Mouse (Mus musculus) CD4-positive naive resting alpha-beta T cell, adult 57 days (primary cell): ENCODE results near the gene Lmntd2. TPM values are rescaled to one million over a fixed set of nuclear protein-coding genes. Genes with fewer than 3 reads are reported as not detected.

Experiments used
- total RNA-seq: library from RNA; stranded (reverse); gene quantifications from one replicate; pipeline ENCODE4 v1.2.4, GENCODE M21; 2023

The Lmntd2 gene
- 3.3 TPM for total RNA-seq

DNA sequence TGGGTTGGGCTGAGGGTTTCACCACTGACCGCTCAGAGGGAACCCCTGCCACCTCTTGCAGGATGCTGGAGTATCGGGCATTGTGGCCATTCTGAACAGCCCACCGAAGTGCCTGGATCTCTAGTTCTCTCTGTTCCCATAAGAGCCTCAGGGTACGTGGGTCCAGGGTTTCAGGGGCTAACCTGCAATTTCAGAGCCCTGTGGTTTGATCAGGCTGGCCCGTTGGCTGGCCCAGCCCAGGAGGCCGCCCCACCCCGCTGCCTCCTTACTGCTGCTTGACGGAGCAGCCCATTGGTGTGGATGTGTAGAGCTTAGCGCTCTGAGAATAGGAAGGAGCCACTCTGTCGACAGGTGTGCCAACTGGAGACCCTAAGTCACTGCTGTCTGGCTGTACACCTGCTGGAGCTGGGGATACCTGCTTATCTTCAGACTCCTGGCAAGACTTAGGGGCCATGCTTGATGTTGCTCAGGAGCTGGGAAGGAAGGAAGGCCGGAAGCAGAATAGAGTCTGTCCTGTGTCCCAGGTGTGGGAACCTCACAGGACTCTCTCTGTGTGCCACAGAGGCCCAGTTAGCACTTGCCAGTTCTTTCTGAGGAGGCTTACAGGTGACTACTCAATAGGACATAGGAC is at the start of gene Lmntd2:
Lmntd2 (minus strand) TSS at position 476 of the 631 bp plus-strand sequence.

GRCm38 (mm10) chr7:141228279-141229067 is 14.6 kb upstream of the Lmntd2 start, which contains the start of gene Phrf1:
Gene Phrf1 (plus strand): TSS chr7:141228784.

GRCm38 (mm10) chr7:141215101-141215879 is 1.4 kb upstream of the Lmntd2 start, which contains the start of gene Rassf7:
Gene Rassf7 (plus strand): TSS chr7:141215860.

GRCm38 (mm10) chr7:141193948-141194347 is 19.9 kb downstream of the Lmntd2 start, which contains the start of the genes Hras and Lrrc56:
Gene Hras (minus strand): TSS chr7:141194005.
Gene Lrrc56 (plus strand): TSS chr7:141194157.

GRCm38 (mm10) chr7:141172116-141173006 is 41.5 kb downstream of the Lmntd2 start, which contains the start of gene Rnh1:
Gene Rnh1 (minus strand): TSS chr7:141172857.

Other genes starting within 250 kb of the Lmntd2 start
- gene Ifitm1, start 246.9 kb downstream of the Lmntd2 start, total RNA-seq: 5.5 TPM
- 12.2 TPM for gene Ifitm3, start 203.3 kb downstream of the Lmntd2 start, total RNA-seq
- 1.9 TPM for gene Ifitm6, start 196.2 kb downstream of the Lmntd2 start, total RNA-seq
- not detected for gene Gm17387, start 184.9 kb downstream of the Lmntd2 start, total RNA-seq
- 1.3 TPM for gene B4galnt4, start 153.0 kb downstream of the Lmntd2 start, total RNA-seq
- 39.7 TPM for gene Pkp3, start 135.9 kb downstream of the Lmntd2 start, total RNA-seq
- 76.9 TPM for gene Sigirr, start 113.5 kb downstream of the Lmntd2 start, total RNA-seq
- 0.30 TPM for gene Ano9, start 96.3 kb downstream of the Lmntd2 start, total RNA-seq
- 12.8 TPM for gene Ptdss2, start 91.7 kb downstream of the Lmntd2 start, total RNA-seq
- 43.4 TPM for gene Rnh1, start 41.2 kb downstream of the Lmntd2 start, total RNA-seq
- gene Hras, start 20.1 kb downstream of the Lmntd2 start, total RNA-seq: 31.0 TPM
- 4.7 TPM for gene Lrrc56, start 19.9 kb downstream of the Lmntd2 start, total RNA-seq
- gene Rassf7, start 1.8 kb upstream of the Lmntd2 start, total RNA-seq: 10.2 TPM
- 165 TPM for gene Phrf1, start 14.7 kb upstream of the Lmntd2 start, total RNA-seq
- 47.4 TPM for gene Irf7, start 52.4 kb upstream of the Lmntd2 start, total RNA-seq
- gene Cdhr5, start 62.7 kb upstream of the Lmntd2 start, total RNA-seq: not detected
- gene Sct, start 65.1 kb upstream of the Lmntd2 start, total RNA-seq: not detected
- not detected for gene Drd4, start 77.9 kb upstream of the Lmntd2 start, total RNA-seq
- 68.8 TPM for gene Deaf1, start 113.6 kb upstream of the Lmntd2 start, total RNA-seq
- gene Tmem80, start 113.7 kb upstream of the Lmntd2 start, total RNA-seq: 24.8 TPM
- gene Eps8l2, start 124.8 kb upstream of the Lmntd2 start, total RNA-seq: 0.65 TPM
- gene Taldo1, start 178.1 kb upstream of the Lmntd2 start, total RNA-seq: 98.5 TPM
- gene Gatd1, start 200.1 kb upstream of the Lmntd2 start, total RNA-seq: 37.5 TPM
- not detected for gene Cend1, start 215.4 kb upstream of the Lmntd2 start, total RNA-seq
- 49.9 TPM for gene Slc25a22, start 223.8 kb upstream of the Lmntd2 start, total RNA-seq
- gene Pidd1, start 229.9 kb upstream of the Lmntd2 start, total RNA-seq: 2.7 TPM
- gene Rplp2, start 233.3 kb upstream of the Lmntd2 start, total RNA-seq: 3,316 TPM
- gene Pnpla2, start 241.1 kb upstream of the Lmntd2 start, total RNA-seq: 61.0 TPM
- 1.7 TPM for gene Cracr2b, start 247.0 kb upstream of the Lmntd2 start, total RNA-seq